8 mouse cellular contexts compared by ENCODE assay signal in genomic region chr9:21870879-21871524, GRCm38 (mm10). TPM values are rescaled to one million over a fixed set of nuclear protein-coding genes. Genes with fewer than 3 reads are reported as not detected.
DNase-seq lines count a peak whose midpoint lies in the region; ATAC-seq and TF ChIP-seq lines count a peak whose summit lies in the region.

No protein-coding gene starts in this region.

- WGBS in forebrain, embryonic 14.5 days = 17% methylated on average over 20 of the region's 20 CpGs
- 19% methylated on average over 20 of the region's 20 CpGs for WGBS in hindbrain, embryonic 13.5 days
- WGBS in limb, embryonic 10.5 days = 18% methylated on average over 20 of the region's 20 CpGs
- 18% methylated on average over 20 of the region's 20 CpGs for WGBS in midbrain, embryonic 12.5 days
- WGBS in stomach, postnatal 0 days = 10% methylated on average over 20 of the region's 20 CpGs

- TF ChIP-seq POLR2A in testis, adult 2 months (IDR thresholded peaks at IDR 0.05; ENCODE audit: control insufficient read depth, low read depth, low read length) = no peak

- TF ChIP-seq EP300 in stomach, postnatal 0 days (optimal IDR thresholded peaks at IDR 0.05) = no peak

- no peaks in the 10 kb centered on the region for H3K9me3 ChIP-seq in forebrain, embryonic 14.5 days (replicated peaks; ENCODE audit: control insufficient read depth, low read length)
- no peaks in the 10 kb centered on the region for H3K9me3 ChIP-seq in hindbrain, embryonic 13.5 days
- no peaks in the 10 kb centered on the region for H3K9me3 ChIP-seq in limb, embryonic 10.5 days (replicated peaks)
- no peaks in the 10 kb centered on the region for H3K9me3 ChIP-seq in midbrain, embryonic 12.5 days
- no peaks in the 10 kb centered on the region for H3K9me3 ChIP-seq in stomach, postnatal 0 days (ENCODE audit: control insufficient read depth, low read length)

- no peak overlapping the region; the same call in 1 of the 2 replicates for H3K4me3 ChIP-seq in testis, adult 2 months (ENCODE audit: control insufficient read depth, low read depth, low read length)
- H3K4me3 ChIP-seq in forebrain, embryonic 14.5 days (ENCODE audit: low read depth, low read length) = no peak overlapping the region
- no peak overlapping the region for H3K4me3 ChIP-seq in hindbrain, embryonic 13.5 days
- H3K4me3 ChIP-seq in limb, embryonic 10.5 days = 0 out of 2 replicates have a peak overlapping the region, but pooled peaks have one; percentile 4
- H3K4me3 ChIP-seq in midbrain, embryonic 12.5 days = no peak overlapping the region
- no peak overlapping the region for H3K4me3 ChIP-seq in stomach, postnatal 0 days (ENCODE audit: low read depth, low read length)

- H3K27ac ChIP-seq in testis, adult 2 months (ENCODE audit: control insufficient read depth, insufficient read depth, low read depth, low read length) = no peak overlapping the region
- no peak overlapping the region for H3K27ac ChIP-seq in forebrain, embryonic 14.5 days (ENCODE audit: low read depth, low read length)
- no peak overlapping the region for H3K27ac ChIP-seq in hindbrain, embryonic 13.5 days
- H3K27ac ChIP-seq in limb, embryonic 10.5 days = no peak overlapping the region
- no peak overlapping the region for H3K27ac ChIP-seq in midbrain, embryonic 12.5 days (replicated peaks)
- H3K27ac ChIP-seq in stomach, postnatal 0 days (replicated peaks) = no peak overlapping the region

- DNase-seq in testis, postnatal 14 days (ENCODE audit: low spot score) = no peak
- DNase-seq in forebrain, embryonic 14.5 days (ENCODE audit: low spot score) = peak; percentile 67
- DNase-seq in limb, embryonic 10.5 days (ENCODE audit: low spot score) = peak; percentile 63
- DNase-seq in stomach, postnatal 0 days (ENCODE audit: low spot score) = peak; percentile 51

- TF ChIP-seq CTCF in testis, adult 2 months (IDR thresholded peaks at IDR 0.05; ENCODE audit: control insufficient read depth, insufficient read depth, insufficient replicate concordance, low read depth, low read length) = peak; percentile 82
- TF ChIP-seq CTCF in stomach, postnatal 0 days (IDR thresholded peaks at IDR 0.05; ENCODE audit: low read depth) = peak; percentile 93

- H3K4me1 ChIP-seq in testis, adult 2 months (ENCODE audit: control insufficient read depth, insufficient read depth, low read length) = peaks cover 2% of the 10 kb centered on the region; the same call in 1 of the 2 replicates
- H3K4me1 ChIP-seq in forebrain, embryonic 14.5 days (ENCODE audit: control insufficient read depth, insufficient read depth, low read length) = no peaks in the 10 kb centered on the region
- H3K4me1 ChIP-seq in hindbrain, embryonic 13.5 days (replicated peaks) = no peaks in the 10 kb centered on the region
- H3K4me1 ChIP-seq in limb, embryonic 10.5 days = 0 out of 2 replicates have a peak, but pooled peaks cover 11% of the 10 kb centered on the region
- H3K4me1 ChIP-seq in midbrain, embryonic 12.5 days = 0 out of 2 replicates have a peak, but pooled peaks cover 3% of the 10 kb centered on the region
- no peaks in the 10 kb centered on the region for H3K4me1 ChIP-seq in stomach, postnatal 0 days (replicated peaks; ENCODE audit: control insufficient read depth, insufficient read depth)

- peak overlapping the region; percentile 10; the same call in 1 of the 2 replicates for H3K9ac ChIP-seq in forebrain, embryonic 14.5 days (ENCODE audit: low read length)
- H3K9ac ChIP-seq in hindbrain, embryonic 13.5 days = no peak overlapping the region
- H3K9ac ChIP-seq in midbrain, embryonic 12.5 days (replicated peaks) = no peak overlapping the region
- no peak overlapping the region for H3K9ac ChIP-seq in stomach, postnatal 0 days (ENCODE audit: low read length)

- no peaks in the 10 kb centered on the region for H3K36me3 ChIP-seq in testis, adult 2 months (ENCODE audit: control insufficient read depth, insufficient read depth, low read length)
- no peaks in the 10 kb centered on the region for H3K36me3 ChIP-seq in forebrain, embryonic 14.5 days (ENCODE audit: control insufficient read depth, insufficient read depth, low read length)
- H3K36me3 ChIP-seq in hindbrain, embryonic 13.5 days = no peaks in the 10 kb centered on the region
- H3K36me3 ChIP-seq in limb, embryonic 10.5 days = no peaks in the 10 kb centered on the region
- H3K36me3 ChIP-seq in midbrain, embryonic 12.5 days = no peaks in the 10 kb centered on the region
- H3K36me3 ChIP-seq in stomach, postnatal 0 days (ENCODE audit: control insufficient read depth, insufficient read depth, low read length) = no peaks in the 10 kb centered on the region

- no peaks in the 10 kb centered on the region for H3K27me3 ChIP-seq in testis, adult 2 months (ENCODE audit: control insufficient read depth, insufficient read depth, low read length)
- H3K27me3 ChIP-seq in forebrain, embryonic 14.5 days (replicated peaks; ENCODE audit: control insufficient read depth, insufficient read depth, low read length) = 0 out of 2 replicates have a peak, but pooled peaks cover 2% of the 10 kb centered on the region
- H3K27me3 ChIP-seq in hindbrain, embryonic 13.5 days = no peaks in the 10 kb centered on the region
- H3K27me3 ChIP-seq in limb, embryonic 10.5 days (ENCODE audit: low read depth, poor library complexity, severe bottlenecking) = no peaks in the 10 kb centered on the region
- 0 out of 2 replicates have a peak, but pooled peaks cover 4% of the 10 kb centered on the region for H3K27me3 ChIP-seq in midbrain, embryonic 12.5 days
- no peaks in the 10 kb centered on the region for H3K27me3 ChIP-seq in stomach, postnatal 0 days (ENCODE audit: control insufficient read depth, insufficient read depth, low read length)

- ATAC-seq in cerebellum, adult (ENCODE audit: insufficient number of reproducible peaks, low FRiP score, low TSS enrichment) = peak; percentile 70; the same call in 1 of the 2 replicates
- 0 out of 2 replicates have a peak, but pooled peaks have one; percentile 48 for ATAC-seq in forebrain, embryonic 14.5 days
- ATAC-seq in hindbrain, embryonic 13.5 days (ENCODE audit: low FRiP score) = peak; percentile 36; the same call in 1 of the 2 replicates
- 0 out of 2 replicates have a peak, but pooled peaks have one; percentile 54 for ATAC-seq in midbrain, embryonic 12.5 days (ENCODE audit: low FRiP score, low read depth)
- peak; percentile 53; the same call in 1 of the 2 replicates for ATAC-seq in stomach, postnatal 0 days (ENCODE audit: low FRiP score, low TSS enrichment)

- peak overlapping the region; percentile 36 for H3K4me2 ChIP-seq in forebrain, embryonic 14.5 days (ENCODE audit: low read length)
- peak overlapping the region; percentile 32 for H3K4me2 ChIP-seq in hindbrain, embryonic 13.5 days
- H3K4me2 ChIP-seq in midbrain, embryonic 12.5 days (replicated peaks) = peak overlapping the region; percentile 35
- peak overlapping the region; percentile 36 for H3K4me2 ChIP-seq in stomach, postnatal 0 days (replicated peaks; ENCODE audit: low read depth)

RNA-seq across cellular contexts. Expression of gene Dock6, which starts 18.6 kb away (rescaled TPM):
- 41.5 and 46.0 TPM in 2 replicates for polyA plus RNA-seq in testis, adult 2 months (2012; rRNA removed)
- 6.7 and 10.3 TPM in 2 replicates for polyA plus RNA-seq in forebrain, embryonic 14.5 days (2014; fragmentation: Nextera tagmentation; extraction: Ambion mirVana)
- polyA plus RNA-seq in hindbrain, embryonic 13.5 days (2015; fragmentation: Nextera tagmentation; extraction: Ambion mirVana) = 17.2 and 18.2 TPM in 2 replicates
- 46.0 and 52.0 TPM in 2 replicates for polyA plus RNA-seq in limb, embryonic 10.5 days (2016; fragmentation: Nextera tagmentation; extraction: Ambion mirVana)
- polyA plus RNA-seq in midbrain, embryonic 12.5 days (2016; fragmentation: Nextera tagmentation; extraction: Ambion mirVana) = 20.0 and 24.5 TPM in 2 replicates
- polyA plus RNA-seq in stomach, postnatal 0 days (2015; fragmentation: Nextera tagmentation; extraction: Ambion mirVana) = 13.5 and 14.1 TPM in 2 replicates

RNA-seq across cellular contexts. Expression of gene Angptl8, which starts 35.7 kb away (rescaled TPM):
- polyA plus RNA-seq in testis, adult 2 months (2012; rRNA removed) = not detected in 2 replicates
- 0.26 TPM in 1 of 2 replicates, not detected in the other for polyA plus RNA-seq in forebrain, embryonic 14.5 days (2014; fragmentation: Nextera tagmentation; extraction: Ambion mirVana)
- polyA plus RNA-seq in hindbrain, embryonic 13.5 days (2015; fragmentation: Nextera tagmentation; extraction: Ambion mirVana) = 0.39 and 0.53 TPM in 2 replicates
- polyA plus RNA-seq in limb, embryonic 10.5 days (2016; fragmentation: Nextera tagmentation; extraction: Ambion mirVana) = 1.2 and 1.6 TPM in 2 replicates
- 0.28 and 0.64 TPM in 2 replicates for polyA plus RNA-seq in midbrain, embryonic 12.5 days (2016; fragmentation: Nextera tagmentation; extraction: Ambion mirVana)
- 2.1 and 2.2 TPM in 2 replicates for polyA plus RNA-seq in stomach, postnatal 0 days (2015; fragmentation: Nextera tagmentation; extraction: Ambion mirVana)

RNA-seq across cellular contexts. Expression of gene Rab3d, which starts 47.0 kb away (rescaled TPM):
- 21.2 and 22.7 TPM in 2 replicates for polyA plus RNA-seq in testis, adult 2 months (2012; rRNA removed)
- polyA plus RNA-seq in forebrain, embryonic 14.5 days (2014; fragmentation: Nextera tagmentation; extraction: Ambion mirVana) = 23.0 and 24.6 TPM in 2 replicates
- 15.9 and 18.5 TPM in 2 replicates for polyA plus RNA-seq in hindbrain, embryonic 13.5 days (2015; fragmentation: Nextera tagmentation; extraction: Ambion mirVana)
- 2.7 and 5.0 TPM in 2 replicates for polyA plus RNA-seq in limb, embryonic 10.5 days (2016; fragmentation: Nextera tagmentation; extraction: Ambion mirVana)
- 13.2 and 13.4 TPM in 2 replicates for polyA plus RNA-seq in midbrain, embryonic 12.5 days (2016; fragmentation: Nextera tagmentation; extraction: Ambion mirVana)
- 130 and 137 TPM in 2 replicates for polyA plus RNA-seq in stomach, postnatal 0 days (2015; fragmentation: Nextera tagmentation; extraction: Ambion mirVana)

RNA-seq across cellular contexts. Expression of gene Ccdc159, which starts 56.3 kb away (rescaled TPM):
- 72.0 and 74.9 TPM in 2 replicates for polyA plus RNA-seq in testis, adult 2 months (2012; rRNA removed)
- 3.5 and 5.3 TPM in 2 replicates for polyA plus RNA-seq in forebrain, embryonic 14.5 days (2014; fragmentation: Nextera tagmentation; extraction: Ambion mirVana)
- polyA plus RNA-seq in hindbrain, embryonic 13.5 days (2015; fragmentation: Nextera tagmentation; extraction: Ambion mirVana) = 8.9 and 10.4 TPM in 2 replicates
- polyA plus RNA-seq in limb, embryonic 10.5 days (2016; fragmentation: Nextera tagmentation; extraction: Ambion mirVana) = 3.0 and 3.9 TPM in 2 replicates
- polyA plus RNA-seq in midbrain, embryonic 12.5 days (2016; fragmentation: Nextera tagmentation; extraction: Ambion mirVana) = 6.1 and 6.9 TPM in 2 replicates
- polyA plus RNA-seq in stomach, postnatal 0 days (2015; fragmentation: Nextera tagmentation; extraction: Ambion mirVana) = 1.1 and 1.9 TPM in 2 replicates

RNA-seq across cellular contexts. Expression of gene Tmem205, which starts 56.4 kb away (rescaled TPM):
- 296 and 312 TPM in 2 replicates for polyA plus RNA-seq in testis, adult 2 months (2012; rRNA removed)
- polyA plus RNA-seq in forebrain, embryonic 14.5 days (2014; fragmentation: Nextera tagmentation; extraction: Ambion mirVana) = 49.3 and 66.0 TPM in 2 replicates
- 47.1 and 48.2 TPM in 2 replicates for polyA plus RNA-seq in hindbrain, embryonic 13.5 days (2015; fragmentation: Nextera tagmentation; extraction: Ambion mirVana)
- 31.1 and 33.5 TPM in 2 replicates for polyA plus RNA-seq in limb, embryonic 10.5 days (2016; fragmentation: Nextera tagmentation; extraction: Ambion mirVana)
- polyA plus RNA-seq in midbrain, embryonic 12.5 days (2016; fragmentation: Nextera tagmentation; extraction: Ambion mirVana) = 32.7 and 36.9 TPM in 2 replicates
- polyA plus RNA-seq in stomach, postnatal 0 days (2015; fragmentation: Nextera tagmentation; extraction: Ambion mirVana) = 95.0 and 95.7 TPM in 2 replicates
